Mouse (Mus musculus) layer of hippocampus, adult 11-12 months (tissue): ENCODE measurements around the gene Tagap1.
A peak's percentile ranks its signal among the peaks of the same experiment; 100 is the strongest.
"Not testable (repeated sequence)": the region's sequence is repeated elsewhere in the genome, so short reads cannot be mapped to it uniquely, and the experiment has no call there.

ENCODE experiments used
- DNase-seq: peaks from one replicate; pipeline ENCODE4 v3.0.0; 2022; ENCODE audit warnings: low spot score

Gene Tagap1

GRCm38 (mm10) chr17:6962339-6962738, 1.4 kb upstream of the Tagap1 start:
- DNase-seq, result not testable (repeated sequence)

- peak; percentile 37 for DNase-seq
Observed at GRCm38 (mm10) chr17:6961181-6962000, 435 bp upstream of the Tagap1 start.

- not testable (repeated sequence) for DNase-seq
Observed at GRCm38 (mm10) chr17:6960349-6960748, 607 bp downstream of the Tagap1 start.

GRCm38 (mm10) chr17:6959543-6960259, 1.3 kb downstream of the Tagap1 start:
- not testable (repeated sequence) for DNase-seq

GRCm38 (mm10) chr17:6958881-6959280, 2.1 kb downstream of the Tagap1 start:
- not testable (repeated sequence) for DNase-seq

GRCm38 (mm10) chr17:6948769-6949228, 12.2 kb downstream of the Tagap1 start:
- not testable (repeated sequence) for DNase-seq

- DNase-seq, result peak; percentile 85
Observed at GRCm38 (mm10) chr17:6947984-6948768, 12.8 kb downstream of the Tagap1 start, which contains the start of gene Rsph3b. Gene Rsph3b, minus strand, starts transcription at chr17:6948682.

- DNase-seq, result not testable (repeated sequence)
Observed at GRCm38 (mm10) chr17:6947637-6947983, 13.3 kb downstream of the Tagap1 start.

- DNase-seq, result not testable (repeated sequence)
Observed at GRCm38 (mm10) chr17:6942560-6942959, 18.4 kb downstream of the Tagap1 start.

GRCm38 (mm10) chr17:6931625-6932024, 29.3 kb downstream of the Tagap1 start:
- not testable (repeated sequence) for DNase-seq

GRCm38 (mm10) chr17:6920351-6920894, 40.5 kb downstream of the Tagap1 start:
- not testable (repeated sequence) for DNase-seq

GRCm38 (mm10) chr17:6919388-6919787, 41.6 kb downstream of the Tagap1 start:
- not testable (repeated sequence) for DNase-seq

GRCm38 (mm10) chr17:6915282-6915681, 45.7 kb downstream of the Tagap1 start:
- not testable (repeated sequence) for DNase-seq

GRCm38 (mm10) chr17:6914066-6914465, 46.9 kb downstream of the Tagap1 start:
- DNase-seq, result not testable (repeated sequence)
